Mouse (Mus musculus): ENCODE data around the gene Ube2z. TPM values are rescaled to one million over a fixed set of nuclear protein-coding genes. Genes with fewer than 3 reads are reported as not detected.

The Ube2z gene
- total RNA-seq, 2 experiments from 2014 or later: 53.8 to 54.6 TPM

DNA sequence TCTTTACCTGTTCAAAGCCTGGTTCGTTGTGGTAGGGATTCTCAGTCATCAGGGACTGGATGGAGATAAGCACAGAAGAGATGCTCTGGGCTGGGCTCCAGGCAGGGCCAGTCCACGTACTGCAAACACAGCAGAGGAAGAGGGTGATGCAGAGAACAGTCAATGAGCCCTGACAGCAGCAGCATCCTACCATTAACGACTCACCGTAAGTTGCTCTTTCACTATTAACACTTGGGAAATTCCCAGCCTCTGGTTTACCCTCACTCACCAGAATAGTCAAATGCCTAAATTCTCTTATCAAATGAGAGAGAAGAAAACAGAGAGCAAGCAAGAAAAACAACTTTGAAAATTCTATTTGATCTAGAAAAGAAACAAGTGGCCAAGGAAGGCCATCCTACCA, 6.9 kb downstream of the Ube2z start:
- no peak for DNase-seq

DNA sequence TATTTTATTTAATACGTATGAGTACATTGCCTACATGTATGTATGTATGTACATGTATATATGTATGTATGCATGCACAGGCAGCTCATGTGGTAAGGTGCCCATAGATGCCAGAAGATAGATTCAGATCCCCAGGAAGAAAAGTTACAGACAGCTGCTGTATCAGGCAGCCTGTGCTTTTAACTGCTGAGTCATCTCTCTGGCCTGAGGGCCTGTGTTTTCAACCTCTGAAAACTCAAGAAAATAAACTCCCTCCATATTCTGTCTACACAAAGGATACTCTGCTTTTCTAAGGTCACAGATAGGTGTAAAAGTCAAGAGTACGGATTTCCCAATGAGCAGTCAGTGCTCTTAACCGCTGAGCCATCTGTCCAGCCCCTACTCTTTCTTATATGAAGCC, 14.3 kb downstream of the Ube2z start:
- no peak for DNase-seq

DNA sequence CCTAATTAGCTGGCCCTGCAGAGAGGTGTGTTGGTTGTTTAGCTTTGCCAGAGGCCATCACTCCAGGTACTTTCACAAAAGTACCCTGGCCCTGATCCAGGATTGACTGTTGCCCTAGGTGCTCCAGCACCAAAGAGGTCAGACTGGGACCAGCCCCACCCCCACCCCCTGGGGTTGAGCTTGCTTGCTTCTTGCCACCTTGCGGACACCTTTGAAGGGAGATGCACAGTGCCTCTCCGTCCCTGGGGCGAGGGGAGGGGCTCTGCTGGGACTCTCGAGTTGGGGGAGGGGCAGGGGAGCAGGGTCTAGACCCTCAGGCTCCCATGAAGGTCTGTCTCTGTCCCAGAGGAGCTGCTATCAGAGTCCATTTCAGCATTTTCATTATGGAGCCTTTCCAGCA, 15.2 kb downstream of the Ube2z start:
- DNase-seq: no peak

DNA sequence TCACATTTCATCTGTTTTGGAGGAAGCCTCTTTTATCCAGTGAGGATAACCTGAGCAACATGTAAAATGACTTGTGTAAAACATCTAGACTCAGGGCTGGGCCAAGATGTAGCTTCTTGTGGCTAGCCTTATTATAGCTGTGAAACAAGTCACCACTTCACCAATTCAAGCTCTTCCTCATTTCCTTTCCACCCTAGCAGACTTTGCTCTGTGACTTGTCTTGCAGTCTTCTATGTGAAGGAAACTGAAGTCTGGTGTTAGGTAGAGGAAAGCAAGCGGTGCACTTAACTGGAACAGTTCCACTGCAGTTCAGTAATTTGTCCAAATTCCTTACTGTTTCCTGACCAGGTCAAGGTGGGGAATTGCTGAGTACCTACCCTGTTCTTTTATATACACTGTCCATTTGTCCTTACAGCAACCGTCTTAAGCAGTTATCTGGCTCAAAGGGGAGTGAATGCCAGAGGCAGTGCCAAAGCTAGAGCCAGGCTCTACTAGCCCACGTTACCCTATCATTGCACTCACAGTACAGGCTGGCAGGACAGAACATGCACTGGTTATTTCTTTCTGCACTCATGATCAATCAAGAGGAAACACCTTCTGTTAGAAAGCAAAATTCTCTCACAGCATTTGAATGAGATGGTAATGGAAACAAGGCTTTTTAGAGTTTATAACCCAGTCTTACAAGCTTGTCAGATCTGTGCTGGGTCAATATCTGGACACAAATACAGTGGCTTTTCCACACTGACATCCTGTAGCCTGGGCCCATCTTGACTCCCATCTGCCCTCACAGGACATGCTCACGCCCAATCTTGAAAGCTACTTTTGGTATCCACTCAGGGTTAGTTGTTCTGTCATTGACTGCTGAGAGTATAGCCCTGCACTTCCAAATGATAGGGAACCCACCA, 17.5 kb downstream of the Ube2z start:
- no peak for DNase-seq

DNA sequence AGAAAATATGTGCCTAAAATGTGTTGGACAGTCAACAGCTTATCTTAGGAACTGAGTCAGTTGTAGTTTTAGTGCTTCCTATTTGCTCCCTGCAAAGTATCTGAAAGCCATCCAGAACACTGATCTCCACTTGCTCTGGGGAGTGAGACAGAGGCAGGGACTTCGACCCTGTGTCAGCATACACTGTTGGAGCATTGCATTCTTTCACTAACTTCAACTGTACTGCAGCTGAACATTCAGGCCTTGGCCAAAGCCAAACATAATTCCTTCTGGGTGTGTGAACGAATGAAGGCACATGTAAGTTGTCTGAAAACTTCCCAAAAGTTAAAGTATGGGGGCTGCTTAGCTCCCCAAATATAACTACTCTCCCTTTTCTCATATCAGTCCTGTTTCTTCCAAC, 18.4 kb downstream of the Ube2z start:
- no peak for DNase-seq

DNA sequence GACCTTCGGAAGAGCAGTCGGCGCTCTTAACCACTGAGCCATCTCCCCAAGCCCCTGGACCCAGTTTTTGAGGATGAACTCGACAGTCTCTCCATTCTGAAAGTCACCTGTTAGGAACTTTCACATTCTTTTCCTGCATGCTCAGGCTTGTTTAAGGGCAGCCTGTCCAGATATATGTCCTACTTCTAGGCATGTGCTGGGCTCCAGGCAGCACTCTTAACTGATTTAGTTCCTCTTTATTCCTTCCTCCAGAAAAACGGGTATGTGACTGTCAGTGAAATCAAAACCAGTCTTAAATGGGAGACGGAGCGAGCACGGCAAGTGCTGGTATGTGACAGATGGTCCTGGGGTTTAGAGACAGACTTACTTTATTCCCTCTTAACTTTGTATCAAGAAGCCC, 19.2 kb downstream of the Ube2z start:
- DNase-seq: peak in 1 of 2 experiments; percentile 14

DNA sequence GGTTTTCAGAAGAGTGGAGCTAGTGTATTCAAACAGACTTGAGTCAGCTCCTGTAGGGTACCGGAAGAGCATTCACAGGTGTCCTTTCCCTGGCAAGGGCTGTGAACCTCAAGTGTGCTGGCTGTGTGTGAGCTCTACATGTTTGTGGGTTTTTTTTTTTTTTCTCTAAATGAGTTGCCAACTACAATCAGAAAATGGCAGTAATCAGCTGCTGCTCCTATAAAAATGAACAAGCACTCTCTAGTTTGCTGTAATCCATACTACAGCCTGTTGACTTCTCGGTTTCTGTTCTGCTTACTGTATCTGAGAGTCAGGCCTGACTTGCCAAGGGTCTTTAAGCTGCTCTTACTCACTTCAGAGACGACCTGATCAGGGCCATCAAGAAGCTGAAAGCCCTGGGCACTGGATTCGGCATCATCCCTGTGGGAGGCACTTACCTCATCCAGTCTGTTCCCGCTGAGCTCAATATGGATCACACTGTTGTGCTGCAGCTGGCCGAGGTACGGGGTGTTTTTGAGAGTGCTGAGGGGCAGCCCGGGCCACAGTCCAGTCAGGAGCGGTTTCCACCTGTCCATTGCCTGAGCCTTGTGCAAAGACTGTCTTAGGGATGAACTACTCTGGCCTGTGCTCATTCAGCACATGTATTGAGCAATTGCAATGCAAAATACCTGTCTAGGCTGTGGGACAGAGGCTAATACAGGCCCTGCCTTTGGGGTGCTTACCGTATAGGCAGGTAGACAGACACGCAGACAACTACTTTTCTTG, 20.2 kb downstream of the Ube2z start:
- DNase-seq: no peak

DNA sequence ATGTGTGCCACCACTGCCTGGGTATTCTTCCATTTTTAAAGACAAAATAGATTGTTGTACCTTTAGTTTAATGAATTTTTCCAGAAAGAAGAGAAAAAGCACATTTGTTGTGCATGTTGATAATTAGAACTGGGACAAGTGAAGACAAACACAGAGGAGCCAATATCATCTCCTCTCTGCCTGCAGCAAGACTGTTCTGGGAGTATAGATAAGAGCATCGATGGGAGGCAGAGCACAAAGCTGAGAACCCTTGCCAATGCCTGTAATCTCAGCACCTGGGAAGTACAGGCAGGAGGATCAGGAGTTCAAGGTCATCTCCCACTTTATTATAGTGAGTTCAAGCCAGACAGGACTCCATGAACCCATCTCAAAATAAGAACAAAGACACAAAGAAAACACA, 26.6 kb downstream of the Ube2z start:
- DNase-seq: no peak

DNA sequence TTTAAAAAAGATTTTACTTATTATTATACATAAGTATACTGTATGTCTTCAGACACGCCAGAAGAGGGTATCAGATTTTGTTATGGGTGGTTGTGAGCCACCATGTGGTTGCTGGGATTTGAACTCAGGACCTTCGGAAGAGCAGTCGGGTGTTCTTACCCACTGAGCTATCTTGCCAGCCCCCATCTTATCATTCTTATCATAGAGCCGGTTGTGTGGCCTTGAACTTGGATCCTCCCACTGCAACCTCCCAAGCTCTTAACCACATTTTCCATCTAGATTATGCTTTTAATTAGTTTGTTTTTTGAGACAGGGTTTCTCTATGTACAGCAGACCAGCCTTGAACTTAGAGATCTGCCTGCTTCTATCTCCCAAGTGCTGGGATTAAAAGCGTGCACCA, 27.7 kb downstream of the Ube2z start:
- no peak for DNase-seq

DNA sequence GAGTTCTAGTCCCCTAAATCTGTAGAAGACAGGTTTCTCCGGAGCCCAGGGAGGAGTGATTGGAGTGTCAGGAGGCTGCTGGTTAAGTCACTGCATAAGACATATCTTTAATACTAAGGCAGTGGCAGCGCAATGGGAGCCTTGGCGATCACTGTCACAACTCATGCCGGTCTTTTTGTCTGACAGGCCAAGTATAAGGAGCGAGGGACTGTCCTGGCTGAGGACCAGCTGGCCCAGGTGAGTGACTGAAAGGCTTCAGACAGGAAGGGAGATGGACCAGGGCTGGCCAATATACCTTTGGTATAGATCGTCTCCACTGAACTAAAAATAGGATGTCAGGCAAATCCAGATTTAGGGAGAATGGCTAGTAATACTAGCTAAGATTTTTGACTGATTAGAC, 30.1 kb downstream of the Ube2z start:
- DNase-seq: no peak

DNA sequence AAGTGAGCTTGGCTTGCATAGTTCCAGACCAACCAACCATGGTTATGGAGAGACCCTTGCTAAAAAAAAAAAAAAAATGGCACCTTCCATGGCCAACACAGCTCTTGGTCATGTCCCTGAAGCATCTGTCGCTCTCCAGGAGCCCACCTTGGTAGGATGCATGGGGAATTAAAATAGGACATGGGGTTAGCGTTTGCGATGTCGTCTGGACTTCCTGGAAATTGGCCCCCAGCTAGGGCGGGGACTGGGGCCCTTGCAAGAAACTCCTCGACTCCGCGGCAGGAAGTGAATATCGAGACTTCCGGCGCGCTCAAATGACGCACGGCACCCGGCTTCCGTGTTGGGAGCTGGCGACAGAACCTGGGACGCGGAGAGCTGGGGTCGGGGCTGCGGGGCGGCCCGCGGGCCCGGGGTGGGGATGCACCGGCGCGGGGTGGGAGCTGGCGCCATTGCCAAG, 30.6 kb downstream of the Ube2z start, which contains the start of gene Snf8:
Gene Snf8, plus strand, starts transcription at position 290 of the 457 bp plus-strand sequence.
- DNase-seq: peak; percentile 91 to 94

DNA sequence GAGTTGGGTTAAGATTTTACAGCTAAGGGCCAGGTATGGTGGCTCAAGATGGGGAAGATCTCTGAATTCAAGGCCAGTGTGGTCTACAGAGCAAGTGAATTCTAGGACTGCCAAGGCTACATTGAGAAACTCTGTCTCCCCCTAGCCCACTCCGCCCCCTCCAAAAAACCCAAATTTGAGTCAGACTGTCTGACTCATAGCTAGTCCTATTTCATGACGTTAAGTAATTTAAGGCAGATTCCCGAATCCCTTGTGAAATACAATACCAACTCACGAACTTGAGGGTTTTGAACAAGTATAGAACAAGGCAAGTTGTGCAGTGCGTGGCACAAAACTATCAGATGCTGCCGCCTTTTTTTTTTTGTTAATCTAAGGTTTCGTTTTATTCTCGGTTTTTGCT, 31.1 kb downstream of the Ube2z start:
- no peak for DNase-seq

DNA sequence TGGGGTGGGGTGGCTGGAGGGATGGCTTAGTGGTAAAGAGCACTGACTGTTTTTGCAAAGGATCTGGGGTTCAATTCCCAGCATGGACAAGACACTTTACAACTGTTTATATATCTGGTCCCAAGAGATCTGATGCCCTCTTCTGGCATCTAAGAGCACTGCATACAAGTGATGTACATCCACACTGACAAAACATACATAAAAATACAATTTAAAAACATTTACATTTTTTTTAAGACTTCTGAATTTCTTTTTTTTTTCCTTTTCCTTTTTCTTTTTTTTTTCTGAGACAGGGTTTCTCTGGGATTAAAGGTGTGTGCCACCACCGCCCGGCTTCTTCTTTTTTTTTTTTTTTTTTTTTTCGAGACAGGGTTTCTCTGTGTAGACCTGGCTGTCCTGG, 31.9 kb downstream of the Ube2z start:
- DNase-seq: no peak

DNA sequence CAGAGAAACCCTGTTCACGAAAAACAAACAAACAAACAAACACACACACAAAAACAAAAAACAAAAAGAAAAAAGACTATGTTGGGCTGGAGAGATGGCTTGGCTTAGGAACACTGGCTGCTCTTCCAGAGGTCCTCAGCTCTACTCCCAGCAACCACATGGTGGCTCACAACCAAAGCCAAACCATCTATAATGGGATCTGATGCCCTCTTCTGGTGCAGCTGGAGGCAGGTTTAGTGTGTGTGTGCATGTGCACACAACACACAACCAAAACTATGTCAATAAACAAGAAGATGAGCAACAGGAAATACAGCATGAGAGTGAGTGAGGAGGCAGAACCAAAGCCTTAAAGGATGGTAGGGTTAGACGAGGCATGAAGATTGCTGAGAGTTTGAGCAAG, 33.5 kb downstream of the Ube2z start:
- no peak for DNase-seq

DNA sequence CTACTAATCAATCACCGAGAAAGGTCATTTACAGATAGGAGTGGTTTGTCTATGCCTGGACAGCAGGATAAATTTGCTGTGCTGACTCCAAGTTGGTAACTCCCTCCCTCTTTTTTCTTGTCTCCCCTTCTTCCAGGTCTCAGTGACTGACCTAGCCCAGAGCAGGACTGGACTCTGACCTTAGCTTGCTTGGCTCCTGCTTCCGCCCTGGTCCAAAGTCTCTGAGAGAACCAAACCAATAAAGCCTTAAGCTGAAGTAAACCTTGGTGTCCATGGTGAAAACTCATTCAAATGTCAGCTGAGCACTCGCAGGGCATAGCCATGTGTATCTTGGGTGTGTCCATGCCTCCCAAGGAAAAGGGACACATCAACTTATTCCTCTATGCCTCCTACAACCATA, 34.6 kb downstream of the Ube2z start:
- no peak for DNase-seq

DNA sequence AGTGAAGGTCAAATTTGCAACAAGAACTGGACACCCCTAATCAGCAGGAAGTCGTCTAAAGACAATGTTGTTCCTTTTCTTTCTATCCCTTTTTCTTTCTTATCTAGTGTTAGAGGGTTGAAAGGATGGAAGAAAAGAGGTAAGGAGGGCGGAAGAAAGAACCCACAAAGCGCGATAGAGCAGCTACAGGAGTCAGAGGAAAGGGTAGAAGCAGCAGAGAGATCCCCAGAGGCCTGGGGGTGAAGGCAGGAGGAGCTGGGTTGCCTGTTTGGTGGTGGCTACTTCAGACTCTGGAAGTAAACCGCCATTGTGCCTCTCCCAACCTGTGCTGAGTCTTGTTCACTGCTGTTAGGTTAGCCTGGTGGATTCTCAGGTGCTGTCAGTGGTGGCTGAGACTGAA, 37.1 kb downstream of the Ube2z start:
- no peak for DNase-seq

DNA sequence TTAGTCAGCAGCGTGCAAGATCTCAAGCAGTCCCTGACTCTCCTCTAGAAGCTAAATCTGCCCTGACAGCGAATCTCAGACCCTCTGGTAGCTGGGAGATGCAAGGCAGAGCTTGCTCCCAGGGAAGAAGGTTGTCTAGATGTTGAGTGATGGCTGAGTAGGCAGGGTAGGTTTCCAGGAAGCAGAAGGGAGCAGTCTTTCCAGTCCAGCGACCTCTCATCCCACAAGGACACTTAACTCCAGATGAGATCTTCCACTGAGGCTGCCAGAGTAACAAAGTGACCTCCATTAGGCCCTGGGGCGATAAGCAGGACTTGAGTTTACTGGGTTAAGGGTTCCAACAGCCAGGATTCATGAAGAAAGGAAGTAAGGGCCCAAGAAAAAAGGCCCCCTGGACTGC, 44.6 kb downstream of the Ube2z start:
- no peak for DNase-seq

DNA sequence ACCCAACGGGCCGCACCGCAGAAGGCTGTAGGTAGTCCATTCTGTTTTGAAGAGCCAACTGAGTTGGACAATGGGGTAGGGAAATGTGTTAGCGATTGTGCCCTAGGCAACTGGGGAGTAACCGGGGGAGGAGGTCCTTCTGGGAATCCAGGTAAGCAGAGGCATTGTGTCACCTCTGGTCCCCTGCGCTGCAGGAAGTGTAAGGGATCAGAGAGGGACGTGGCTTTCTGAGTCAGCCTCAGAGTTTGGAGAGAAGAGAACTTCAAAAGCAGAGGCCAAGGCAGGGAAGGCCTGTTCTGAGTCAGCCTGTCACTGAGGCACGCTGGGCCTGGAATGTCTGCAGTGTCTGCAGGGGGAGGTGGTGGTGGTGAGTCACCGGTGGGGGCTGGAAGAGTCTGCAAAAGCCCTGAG, 47.2 kb downstream of the Ube2z start:
- no peak for DNase-seq

DNA sequence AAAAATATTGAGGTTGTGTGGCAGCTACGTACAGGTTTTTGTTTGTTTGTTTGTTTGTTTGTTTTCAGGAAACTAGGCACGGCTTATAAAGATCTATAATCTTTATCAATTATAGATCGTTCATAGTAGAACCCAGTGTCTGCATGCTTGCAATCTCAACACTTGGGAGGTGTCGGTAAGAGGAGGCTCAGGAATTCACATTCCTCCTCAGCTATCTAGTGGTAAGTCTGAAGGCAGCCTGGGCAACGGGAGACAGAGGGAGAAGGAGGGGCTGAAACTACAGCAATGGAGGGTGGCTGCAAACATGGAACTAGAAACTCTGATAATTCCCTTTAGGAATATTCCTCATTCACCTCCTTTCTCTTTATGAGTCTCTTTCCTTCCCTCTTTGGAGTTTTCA, 49.8 kb downstream of the Ube2z start:
- no peak for DNase-seq

DNA sequence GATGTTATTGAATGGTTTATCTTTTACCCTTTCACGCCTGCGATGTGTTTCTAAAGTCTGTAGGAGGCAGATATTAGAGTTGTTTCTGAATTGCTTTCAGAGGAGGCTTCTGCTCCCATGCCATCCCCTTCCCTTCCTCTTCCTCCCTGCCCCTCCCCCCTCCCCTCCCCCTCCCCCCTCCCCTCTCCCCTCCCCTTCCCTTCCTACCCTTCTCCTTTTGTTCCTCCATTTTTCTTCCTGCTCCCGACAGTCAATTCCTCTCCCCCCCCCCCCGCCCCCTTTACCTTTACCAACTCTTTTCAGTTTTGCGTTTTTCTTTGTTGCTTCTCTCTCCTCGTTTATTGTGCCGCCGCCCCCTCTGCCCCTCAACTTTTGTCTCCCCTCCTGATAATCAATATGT, 53.2 kb downstream of the Ube2z start:
- no peak for DNase-seq

DNA sequence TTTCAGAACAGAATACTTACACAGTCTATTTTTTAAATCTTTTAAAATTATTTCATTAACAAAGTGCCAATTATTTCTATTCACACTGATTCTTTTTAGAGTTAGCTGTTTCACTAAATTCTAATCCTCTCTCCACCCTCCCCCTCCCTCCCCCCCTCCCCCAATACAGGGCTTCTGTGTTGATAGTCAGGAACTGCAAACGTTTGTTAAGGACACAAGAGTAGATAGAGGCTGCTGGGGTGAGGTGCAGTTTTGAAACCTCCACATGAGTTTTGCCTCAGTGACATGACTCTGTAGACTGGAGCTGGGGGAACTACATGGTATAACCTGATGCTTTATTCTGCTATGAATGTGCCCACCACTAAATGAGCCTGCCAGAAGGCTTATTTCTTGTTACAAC, 56.4 kb downstream of the Ube2z start:
- no peak for DNase-seq

DNA sequence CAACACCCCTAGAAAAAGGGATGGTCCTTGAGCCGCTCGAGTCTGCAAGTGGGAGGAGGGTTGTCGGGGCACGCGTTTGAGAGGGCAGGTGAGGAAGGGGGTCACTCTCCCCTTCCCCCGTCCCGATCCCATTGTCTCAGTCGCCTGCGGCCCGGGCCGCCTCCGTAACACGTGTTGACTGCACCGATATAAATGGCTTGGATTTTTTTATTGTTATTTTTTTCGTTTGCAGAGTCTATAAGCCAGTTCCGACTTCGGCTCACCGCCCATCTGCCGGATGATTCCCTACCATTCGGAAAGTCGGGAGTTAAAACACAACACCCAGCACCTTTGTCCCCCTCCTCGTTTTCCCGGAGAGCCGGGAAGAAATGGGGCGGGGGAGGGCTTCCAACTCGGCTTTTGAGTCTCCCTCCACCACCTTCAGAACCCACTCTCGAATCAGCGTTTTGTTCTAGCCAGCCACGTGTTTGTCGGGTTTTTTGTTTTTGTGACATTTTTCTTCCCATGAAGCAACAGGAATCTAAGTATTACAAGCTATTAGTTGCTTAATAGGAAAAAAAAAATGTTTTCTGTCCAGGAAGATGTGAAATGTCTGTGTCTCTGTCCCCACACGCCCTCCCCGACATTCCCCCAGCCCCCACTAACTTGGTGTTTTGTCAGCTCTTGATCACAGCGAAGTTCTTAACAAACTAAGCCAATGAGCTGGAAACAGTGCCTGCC, 57.5 kb downstream of the Ube2z start:
- DNase-seq: no peak
